Mouse (Mus musculus) granulocyte monocyte progenitor cell, adult 5-6 weeks (primary cell): ENCODE data around the gene Atp10a. TPM values are rescaled to one million over a fixed set of nuclear protein-coding genes. Genes with fewer than 3 reads are reported as not detected.

Source experiments
- ATAC-seq: replicated peaks from 2 replicates; pipeline ENCODE4 v1.8.0; 2016; ENCODE audit warnings: mild to moderate bottlenecking, moderate TSS enrichment, inconsistent platforms; ENCODE audit not compliant: poor library complexity, severe bottlenecking
- total RNA-seq, 2 experiments: library from RNA; stranded (forward) in 1 of 2; stranded (reverse) in 1 of 2; fragments of 200-712, 200-1000 nt in 1 of 2; fragments of >200 nt in 1 of 2; fragmentation: Nextera tagmentation in 1 of 2; gene quantifications; 2 replicates each; pipeline ENCODE4 v1.2.3; 2014 to 2017

Atp10a gene
- total RNA-seq, 2 experiments from 2014 or later: 19.5 to 25.8 TPM

DNA sequence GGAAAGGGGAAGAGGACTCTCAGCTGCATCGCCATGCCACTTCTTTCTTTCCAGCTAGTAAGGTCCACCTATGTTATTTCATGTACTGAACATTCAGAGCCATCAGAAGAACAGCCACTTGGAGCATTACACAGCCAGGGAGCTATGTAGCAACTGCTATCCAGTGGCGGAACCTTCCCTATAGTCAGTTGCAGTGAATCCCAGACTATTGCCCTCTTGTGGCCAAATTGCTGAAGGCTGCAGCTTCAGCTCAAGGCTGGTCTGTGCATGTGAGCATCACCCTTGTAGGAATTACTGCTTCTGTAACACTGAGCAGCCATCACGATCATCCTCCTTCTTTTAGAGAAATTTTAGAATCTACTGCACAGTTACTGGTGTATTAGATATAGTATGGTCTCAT lies 114.3 kb downstream of the Atp10a start:
- peak; percentile 93 for ATAC-seq

- ATAC-seq: no peak
Measured at GRCm38 (mm10) chr7:58772048-58772690, 116.2 kb downstream of the Atp10a start.

DNA sequence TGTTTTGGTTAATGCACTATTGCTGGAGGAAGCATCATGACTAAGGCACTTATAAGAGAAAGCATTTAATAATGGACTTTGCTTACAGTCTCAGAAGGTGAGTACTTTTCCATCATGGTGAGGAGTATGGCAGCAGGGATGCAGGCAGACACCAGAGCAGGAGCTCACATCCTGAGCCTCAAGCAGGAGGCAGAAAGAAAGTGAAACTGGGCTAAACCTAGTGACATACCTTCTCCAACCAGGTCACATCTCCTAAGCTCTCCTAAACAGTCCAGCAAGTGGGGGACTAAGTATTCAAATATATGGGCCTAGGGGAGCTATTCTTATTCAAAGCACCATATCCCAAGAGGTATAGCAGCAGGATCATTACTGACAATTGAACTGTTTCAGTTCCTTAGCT lies 123.2 kb downstream of the Atp10a start:
- no peak for ATAC-seq

- peak; percentile 36; the same call in 1 of the 2 replicates for ATAC-seq
Measured at GRCm38 (mm10) chr7:58786986-58787385, 131.0 kb downstream of the Atp10a start.

- ATAC-seq: peak; percentile 93
Measured at GRCm38 (mm10) chr7:58787585-58787984, 131.6 kb downstream of the Atp10a start.

- ATAC-seq: no peak
Measured at GRCm38 (mm10) chr7:58788424-58789261, 132.7 kb downstream of the Atp10a start.

DNA sequence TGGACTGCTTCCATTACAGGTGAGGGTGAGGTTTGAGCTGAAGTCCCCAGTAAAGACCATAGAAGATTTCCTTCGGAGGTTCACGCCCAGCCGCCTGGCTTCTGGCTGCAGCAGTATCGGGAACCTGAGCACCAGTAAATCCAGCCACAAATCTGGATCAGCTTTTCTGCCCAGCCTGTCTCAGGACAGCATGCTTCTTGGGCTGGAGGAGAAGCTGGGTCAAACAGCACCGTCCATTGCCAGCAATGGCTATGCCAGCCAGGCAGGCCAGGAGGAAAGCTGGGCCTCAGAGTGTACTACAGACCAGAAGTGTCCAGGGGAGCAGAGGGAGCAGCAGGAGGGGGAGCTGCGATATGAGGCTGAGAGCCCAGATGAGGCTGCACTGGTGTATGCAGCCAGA lies 141.3 kb downstream of the Atp10a start:
- ATAC-seq: no peak

- ATAC-seq: no peak
Measured at GRCm38 (mm10) chr7:58800916-58801315, 144.9 kb downstream of the Atp10a start.

- no peak for ATAC-seq
Measured at GRCm38 (mm10) chr7:58801791-58802190, 145.8 kb downstream of the Atp10a start.

DNA sequence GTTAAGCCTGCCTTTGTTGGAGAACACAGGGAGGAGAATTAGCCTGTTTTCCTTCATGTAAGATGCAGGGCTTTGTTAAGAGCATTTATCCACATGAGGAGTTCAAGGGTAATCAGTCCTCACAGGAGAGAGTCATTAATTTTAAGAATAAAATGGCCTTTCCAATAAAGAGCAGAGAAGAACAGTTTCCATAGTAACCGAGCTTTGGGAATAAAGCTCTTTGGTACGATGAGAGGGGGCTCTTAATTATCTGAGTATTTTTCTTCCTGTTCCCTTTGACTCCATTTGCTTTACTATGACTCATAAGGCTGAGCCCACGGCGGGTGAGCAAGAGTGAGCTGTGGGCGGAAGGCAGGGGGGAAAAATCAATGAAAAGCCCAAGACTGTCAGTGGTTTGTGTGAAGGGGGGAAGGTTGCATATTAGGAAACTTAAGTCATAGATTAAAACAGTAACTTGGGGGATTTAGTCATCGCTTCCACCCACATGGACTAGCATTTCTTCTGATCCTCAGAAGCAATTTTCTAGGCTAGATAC lies 166.2 kb downstream of the Atp10a start:
- no peak for ATAC-seq

DNA sequence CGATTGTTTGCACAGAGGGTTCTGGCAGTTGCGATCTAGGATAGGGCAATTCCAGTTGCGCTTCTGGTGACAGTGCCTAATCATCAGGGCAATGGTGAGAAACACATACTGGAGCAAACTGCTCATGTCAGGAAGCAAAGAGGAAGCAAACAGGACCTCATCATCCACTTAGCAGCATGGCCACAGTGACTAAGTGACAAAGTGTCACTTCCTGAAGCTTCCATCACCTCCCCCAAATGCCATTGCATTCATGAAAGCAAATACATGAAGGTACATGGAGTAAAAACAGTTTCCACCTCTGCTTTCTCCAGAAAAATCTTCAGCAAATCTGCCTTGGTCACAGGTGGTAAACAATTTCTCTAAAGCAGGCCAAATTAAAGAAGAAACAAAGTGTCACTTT lies 168.7 kb downstream of the Atp10a start:
- ATAC-seq: no peak

GRCm38 (mm10) chr7:58829111-58829510 lies 173.1 kb downstream of the Atp10a start:
- peak; percentile 57 for ATAC-seq

GRCm38 (mm10) chr7:58836855-58837606 lies 181.1 kb downstream of the Atp10a start:
- peak; percentile 87 for ATAC-seq

DNA sequence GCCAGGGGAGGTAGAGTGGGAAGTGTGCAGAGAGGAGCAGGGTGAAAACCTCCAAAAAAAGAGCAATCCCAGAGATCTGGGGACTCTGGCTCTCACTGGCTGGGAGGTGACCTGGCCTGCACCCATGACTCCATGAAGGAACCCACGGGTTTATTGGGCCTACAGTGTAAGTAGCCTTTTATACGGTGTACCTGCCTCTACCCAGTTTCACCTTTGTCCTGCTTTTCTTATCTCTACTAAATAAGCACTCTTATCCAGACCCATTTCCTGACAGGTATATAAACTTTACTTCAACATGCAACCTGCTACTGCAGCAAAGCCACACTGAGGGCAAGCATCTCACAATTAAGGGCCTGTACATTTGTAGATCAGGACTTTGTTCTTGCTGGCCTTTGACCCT lies 184.4 kb downstream of the Atp10a start:
- ATAC-seq: no peak

DNA sequence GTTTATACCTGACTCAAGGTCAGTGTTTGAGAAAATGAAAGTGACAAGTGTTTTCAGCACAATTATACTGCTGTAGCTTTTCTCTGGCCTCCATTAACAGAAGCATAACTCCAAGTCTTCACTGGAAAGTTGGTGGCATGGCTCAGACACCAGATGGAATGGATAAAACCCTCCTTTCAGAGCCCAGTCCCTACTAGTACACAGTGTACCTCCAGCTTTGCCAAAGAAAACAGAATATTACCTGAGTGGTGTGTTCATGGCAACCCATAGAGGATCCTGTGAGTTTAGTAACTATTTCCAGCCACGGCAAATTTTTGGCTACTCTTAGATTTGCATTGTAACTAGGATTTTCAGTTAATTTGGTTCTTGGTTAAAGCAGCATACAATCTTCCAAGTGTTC lies 185.1 kb downstream of the Atp10a start:
- ATAC-seq: no peak

DNA sequence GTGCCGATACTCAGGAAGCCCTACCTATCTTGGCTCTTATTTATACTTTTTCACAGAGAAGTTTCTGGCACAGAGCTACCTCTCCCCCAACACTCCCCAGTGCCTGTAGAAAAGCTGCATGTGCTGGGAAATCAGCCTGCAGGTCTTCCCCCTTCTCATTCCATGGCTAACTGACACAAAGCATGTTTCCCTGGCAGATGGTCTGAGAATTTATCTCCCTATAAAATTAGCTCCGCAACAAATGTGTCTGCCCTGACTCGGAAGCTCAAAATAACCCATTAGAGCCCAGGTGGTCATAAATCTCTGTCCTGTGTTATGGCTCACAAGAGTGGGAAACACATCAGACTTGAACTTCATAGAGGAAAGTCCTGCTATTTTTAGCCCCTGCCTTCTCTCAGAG lies 186.9 kb downstream of the Atp10a start:
- no peak for ATAC-seq

GRCm38 (mm10) chr7:58843767-58844445 lies 187.9 kb downstream of the Atp10a start:
- ATAC-seq: peak; percentile 99

GRCm38 (mm10) chr7:58844449-58844848 lies 188.5 kb downstream of the Atp10a start:
- peak; percentile 18 for ATAC-seq

GRCm38 (mm10) chr7:58858921-58859320 lies 203.0 kb downstream of the Atp10a start:
- peak; percentile 94 for ATAC-seq

DNA sequence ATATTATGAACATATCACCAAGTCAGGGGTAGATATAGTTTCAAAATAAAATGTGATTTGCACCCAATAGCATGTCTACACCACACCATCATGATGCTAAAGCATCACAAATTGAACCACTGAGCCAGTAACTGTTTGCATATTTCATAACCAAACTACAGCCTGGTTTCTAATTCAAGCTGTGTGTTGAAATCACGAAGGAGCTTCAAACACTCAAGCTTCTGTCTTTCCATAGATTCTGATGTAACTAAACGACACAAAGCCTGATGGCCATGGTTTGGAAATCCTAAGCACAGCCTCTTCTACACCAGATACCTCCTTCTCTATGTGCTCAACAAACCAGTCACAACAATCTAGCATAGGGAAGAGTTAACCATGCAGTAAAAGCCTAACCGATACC lies 207.2 kb downstream of the Atp10a start:
- peak; percentile 60 for ATAC-seq
